Mouse (Mus musculus): ENCODE data around the gene Gm10153. TPM values are rescaled to one million over a fixed set of nuclear protein-coding genes. Genes with fewer than 3 reads are reported as not detected.
"Not testable (repeated sequence)": the region's sequence is repeated elsewhere in the genome, so short reads cannot be mapped to it uniquely, and the experiment has no call there.

The Gm10153 gene
- polyA plus RNA-seq, 1 experiment: not detected

GRCm38 (mm10) chr7:142198748-142199147, 8.6 kb upstream of the Gm10153 start:
- Histone ChIP-seq H3K4me3 (replicated peaks; ENCODE audit: insufficient read depth, low read depth, low read length) (no peak overlapping the region), H3K27me3 (ENCODE audit: control insufficient read depth, insufficient read depth, low read length) (no peaks in the 10 kb centered on the region), H3K4me1 (ENCODE audit: control insufficient read depth, insufficient read depth, low read length) (no peaks in the 10 kb centered on the region), H3K27ac (ENCODE audit: insufficient read depth, low read length) (no peak overlapping the region)
- TF ChIP-seq CTCF (IDR thresholded peaks at IDR 0.05; ENCODE audit: borderline replicate concordance, insufficient read depth, low read depth, low read length): no peak
- TF ChIP-seq POLR2A (IDR thresholded peaks at IDR 0.05; ENCODE audit: borderline replicate concordance, insufficient read depth, low read length): no peak
- 66% methylated on average over 2 of the region's 2 CpGs for WGBS
- no peak for DNase-seq

GRCm38 (mm10) chr7:142188156-142188555, 2.0 kb downstream of the Gm10153 start:
- TF ChIP-seq CTCF (IDR thresholded peaks at IDR 0.05; ENCODE audit: borderline replicate concordance, insufficient read depth, low read depth, low read length) (no peak), POLR2A (IDR thresholded peaks at IDR 0.05; ENCODE audit: borderline replicate concordance, insufficient read depth, low read length) (no peak)
- no peak for DNase-seq
- WGBS: 6% methylated on average over 2 of the region's 2 CpGs
- H3K27me3 ChIP-seq (ENCODE audit: control insufficient read depth, insufficient read depth, low read length): no peaks in the 10 kb centered on the region
- no peak overlapping the region for H3K27ac ChIP-seq (ENCODE audit: insufficient read depth, low read length)
- H3K4me3 ChIP-seq (replicated peaks; ENCODE audit: insufficient read depth, low read depth, low read length): no peak overlapping the region
- no peaks in the 10 kb centered on the region for H3K4me1 ChIP-seq (ENCODE audit: control insufficient read depth, insufficient read depth, low read length)

- 11% methylated on average over 1 of the region's 1 CpGs for WGBS
- no peak for DNase-seq
- Histone ChIP-seq H3K4me3 (replicated peaks; ENCODE audit: insufficient read depth, low read depth, low read length) (no peak overlapping the region), H3K27ac (ENCODE audit: insufficient read depth, low read length) (no peak overlapping the region), H3K4me1 (ENCODE audit: control insufficient read depth, insufficient read depth, low read length) (no peaks in the 10 kb centered on the region), H3K27me3 (ENCODE audit: control insufficient read depth, insufficient read depth, low read length) (no peaks in the 10 kb centered on the region)
- no peak for TF ChIP-seq POLR2A (IDR thresholded peaks at IDR 0.05; ENCODE audit: borderline replicate concordance, insufficient read depth, low read length)
- no peak for TF ChIP-seq CTCF (IDR thresholded peaks at IDR 0.05; ENCODE audit: borderline replicate concordance, insufficient read depth, low read depth, low read length)
Measured at GRCm38 (mm10) chr7:142181021-142181420, 9.2 kb downstream of the Gm10153 start.

GRCm38 (mm10) chr7:142178685-142179084, 11.5 kb downstream of the Gm10153 start:
- TF ChIP-seq CTCF (IDR thresholded peaks at IDR 0.05; ENCODE audit: borderline replicate concordance, insufficient read depth, low read depth, low read length): no peak
- no peak for TF ChIP-seq POLR2A (IDR thresholded peaks at IDR 0.05; ENCODE audit: borderline replicate concordance, insufficient read depth, low read length)

GRCm38 (mm10) chr7:142175905-142176304, 14.3 kb downstream of the Gm10153 start, which contains the start of gene Krtap5-2:
Krtap5-2 (minus strand) TSS chr7:142176005.
- not testable (repeated sequence) for H3K27ac ChIP-seq (ENCODE audit: insufficient read depth, low read length); H3K4me3 ChIP-seq (replicated peaks; ENCODE audit: insufficient read depth, low read depth, low read length); H3K27me3 ChIP-seq (ENCODE audit: control insufficient read depth, insufficient read depth, low read length); DNase-seq; H3K4me1 ChIP-seq (ENCODE audit: control insufficient read depth, insufficient read depth, low read length)

More at GRCm38 (mm10) chr7:142178685-142179084, 11.5 kb downstream of the Gm10153 start:
- Histone ChIP-seq H3K4me3 (replicated peaks; ENCODE audit: insufficient read depth, low read depth, low read length) (no peak overlapping the region), H3K4me1 (ENCODE audit: control insufficient read depth, insufficient read depth, low read length) (no peaks in the 10 kb centered on the region), H3K27ac (ENCODE audit: insufficient read depth, low read length) (no peak overlapping the region), H3K27me3 (ENCODE audit: control insufficient read depth, insufficient read depth, low read length) (no peaks in the 10 kb centered on the region)
- 93% methylated on average over 1 of the region's 1 CpGs for WGBS
- no peak for DNase-seq

- H3K4me3 ChIP-seq (replicated peaks; ENCODE audit: insufficient read depth, low read depth, low read length): no peak overlapping the region
- no peak for TF ChIP-seq POLR2A (IDR thresholded peaks at IDR 0.05; ENCODE audit: borderline replicate concordance, insufficient read depth, low read length)
- TF ChIP-seq CTCF (IDR thresholded peaks at IDR 0.05; ENCODE audit: borderline replicate concordance, insufficient read depth, low read depth, low read length): no peak
Measured at GRCm38 (mm10) chr7:142169836-142170235, 20.4 kb downstream of the Gm10153 start.

GRCm38 (mm10) chr7:142165639-142166038, 24.6 kb downstream of the Gm10153 start, which contains the start of gene Gm4553:
Gm4553 (minus strand) TSS chr7:142165739.
- DNase-seq; H3K4me3 ChIP-seq (replicated peaks; ENCODE audit: insufficient read depth, low read depth, low read length); H3K4me1 ChIP-seq (ENCODE audit: control insufficient read depth, insufficient read depth, low read length); H3K27ac ChIP-seq (ENCODE audit: insufficient read depth, low read length); H3K27me3 ChIP-seq (ENCODE audit: control insufficient read depth, insufficient read depth, low read length): not testable (repeated sequence)

More at GRCm38 (mm10) chr7:142169836-142170235, 20.4 kb downstream of the Gm10153 start:
- no peak for DNase-seq
- no peaks in the 10 kb centered on the region for H3K27me3 ChIP-seq (ENCODE audit: control insufficient read depth, insufficient read depth, low read length)
- no peaks in the 10 kb centered on the region for H3K4me1 ChIP-seq (ENCODE audit: control insufficient read depth, insufficient read depth, low read length)
- WGBS: 53% methylated on average over 3 of the region's 3 CpGs
- H3K27ac ChIP-seq (ENCODE audit: insufficient read depth, low read length): no peak overlapping the region

GRCm38 (mm10) chr7:142159366-142159765, 30.8 kb downstream of the Gm10153 start:
- H3K27me3 ChIP-seq (ENCODE audit: control insufficient read depth, insufficient read depth, low read length): no peaks in the 10 kb centered on the region
- H3K27ac ChIP-seq (ENCODE audit: insufficient read depth, low read length): no peak overlapping the region
- no peak for DNase-seq
- 86% methylated on average over 3 of the region's 3 CpGs for WGBS
- no peak overlapping the region for H3K4me3 ChIP-seq (replicated peaks; ENCODE audit: insufficient read depth, low read depth, low read length)
- H3K4me1 ChIP-seq (ENCODE audit: control insufficient read depth, insufficient read depth, low read length): no peaks in the 10 kb centered on the region
- TF ChIP-seq POLR2A (IDR thresholded peaks at IDR 0.05; ENCODE audit: borderline replicate concordance, insufficient read depth, low read length) (no peak), CTCF (IDR thresholded peaks at IDR 0.05; ENCODE audit: borderline replicate concordance, insufficient read depth, low read depth, low read length) (no peak)

GRCm38 (mm10) chr7:142157013-142157412, 33.2 kb downstream of the Gm10153 start, which contains the start of gene Gm29735:
Gm29735 (minus strand) TSS chr7:142157113.
- H3K27ac ChIP-seq (ENCODE audit: insufficient read depth, low read length); H3K27me3 ChIP-seq (ENCODE audit: control insufficient read depth, insufficient read depth, low read length); H3K4me3 ChIP-seq (replicated peaks; ENCODE audit: insufficient read depth, low read depth, low read length); DNase-seq; H3K4me1 ChIP-seq (ENCODE audit: control insufficient read depth, insufficient read depth, low read length): not testable (repeated sequence)
- WGBS: 50% methylated on average over 2 of the region's 2 CpGs
